Mouse (Mus musculus) lung, adult 2 months (tissue): ENCODE data around the gene Pola1.

Experiments used
- CTCF ChIP-seq: fragments of 200-500 bp; IDR thresholded peaks from 2 replicates; pipeline ENCODE4 v1.5.1; 2011; ENCODE audit warnings: mild to moderate bottlenecking, low read length, control low read depth; ENCODE audit not compliant: insufficient read depth
- POLR2A ChIP-seq: fragments of 200-500 bp; IDR thresholded peaks from 2 replicates; pipeline ENCODE4 v1.6.1; 2011; ENCODE audit warnings: low read depth, mild to moderate bottlenecking, control low read depth, low read length, borderline replicate concordance; ENCODE audit errors: extremely low read depth

GRCm38 (mm10) chrX:93299771-93300170 is 332.2 kb downstream of the Pola1 start:
- TF ChIP-seq POLR2A (no peak), CTCF (no peak)
